Mouse (Mus musculus) embryonic facial prominence, embryonic 15.5 days (tissue): ENCODE results near the gene Clnk. TPM values are rescaled to one million over a fixed set of nuclear protein-coding genes. Genes with fewer than 3 reads are reported as not detected.
A peak's percentile ranks its signal among the peaks of the same experiment; 100 is the strongest.
"Not testable (repeated sequence)": the region's sequence is repeated elsewhere in the genome, so short reads cannot be mapped to it uniquely, and the experiment has no call there.

ENCODE experiments used
- ATAC-seq: fragments of 200-750 bp; cut with Nextera tagmentation; 2 replicates; pipeline ENCODE4 v1.8.0; 2017; ENCODE audit warnings: low read depth, moderate TSS enrichment; ENCODE audit not compliant: insufficient number of reproducible peaks, low FRiP score, low TSS enrichment
- H3K27ac ChIP-seq: fragments of 300-500 bp; sonication (generic); replicated peaks from 2 replicates; pipeline ENCODE4 v1.5.1; 2015; ENCODE audit warnings: mild to moderate bottlenecking, inconsistent platforms
- H3K27me3 ChIP-seq: fragments of 300-500 bp; sonication (generic); 2 replicates; pipeline ENCODE4 v1.6.1; 2015; ENCODE audit warnings: inconsistent platforms
- H3K36me3 ChIP-seq: fragments of 300-500 bp; sonication (generic); 2 replicates; pipeline ENCODE4 v1.6.1; 2015; ENCODE audit warnings: mild to moderate bottlenecking, inconsistent platforms
- H3K4me1 ChIP-seq: fragments of 300-500 bp; sonication (generic); 2 replicates; pipeline ENCODE4 v1.6.1; 2015; ENCODE audit warnings: inconsistent platforms
- H3K4me2 ChIP-seq: fragments of 300-500 bp; sonication (generic); replicated peaks from 2 replicates; pipeline ENCODE4 v1.6.1; 2015; ENCODE audit warnings: mild to moderate bottlenecking, inconsistent platforms
- H3K4me3 ChIP-seq: fragments of 300-500 bp; sonication (generic); replicated peaks from 2 replicates; pipeline ENCODE4 v1.5.1; 2015; ENCODE audit warnings: mild to moderate bottlenecking, inconsistent platforms
- H3K9ac ChIP-seq: fragments of 300-500 bp; sonication (generic); 2 replicates; pipeline ENCODE4 v1.6.1; 2015; ENCODE audit warnings: inconsistent platforms
- H3K9me3 ChIP-seq: fragments of 300-500 bp; sonication (generic); replicated peaks from 2 replicates; pipeline ENCODE4 v1.6.1; 2016; ENCODE audit warnings: inconsistent platforms
- WGBS: fragments of 180-500 bp; shearing (Covaris S2); methylation state at CpG from one replicate; pipeline ENCODE4 v1.1.7; 2015; 5-methylcytosine and 5-hydroxymethylcytosine counted together
- polyA plus RNA-seq: library from polyadenylated mRNA; unstranded; fragments of >200 nt; fragmentation: Nextera tagmentation; extraction: Ambion mirVana; gene quantifications from 2 replicates; pipeline ENCODE4 v1.2.1, GENCODE M21; 2015

The Clnk gene
- polyA plus RNA-seq: 0.25 and 0.38 TPM in 2 replicates

DNA sequence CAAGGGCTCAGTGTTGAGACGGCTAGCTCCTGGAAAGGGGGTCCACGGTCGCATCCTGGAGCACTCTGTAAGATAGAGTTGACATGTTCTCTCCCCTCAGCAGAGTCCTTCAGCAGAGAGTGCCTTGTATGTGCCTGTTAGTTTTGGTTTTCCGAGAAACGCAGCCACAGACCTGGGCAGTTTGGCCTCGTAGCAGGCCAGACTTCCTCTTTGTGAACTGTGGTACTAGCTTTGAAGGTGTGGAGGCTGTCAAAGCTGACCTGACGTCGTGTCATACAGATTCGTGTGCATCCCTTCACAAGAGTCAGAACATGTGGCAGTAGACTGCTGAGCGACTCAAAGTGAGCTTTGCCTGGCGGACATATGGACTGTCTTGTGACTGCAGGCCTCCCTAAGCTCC, at the start of gene Clnk:
Gene Clnk, minus strand, starts transcription at position 191 of the 400 bp plus-strand sequence.
- Histone ChIP-seq H3K9me3 (no peaks in the 10 kb centered on the region), H3K4me2 (no peak within 1 kb of the TSS), H3K27ac (no peak within 1 kb of the TSS), H3K4me3 (no peak within 1 kb of the TSS), H3K9ac (no peak within 1 kb of the TSS), H3K4me1 (peaks cover 9% of the 10 kb centered on the region; the same call in 1 of the 2 replicates), H3K36me3 (no peaks in the 10 kb centered on the region), H3K27me3 (no peaks in the 10 kb centered on the region)
- 75% methylated on average over 11 of the region's 11 CpGs for whole genome bisulfite sequencing
- no peak for ATAC-seq

DNA sequence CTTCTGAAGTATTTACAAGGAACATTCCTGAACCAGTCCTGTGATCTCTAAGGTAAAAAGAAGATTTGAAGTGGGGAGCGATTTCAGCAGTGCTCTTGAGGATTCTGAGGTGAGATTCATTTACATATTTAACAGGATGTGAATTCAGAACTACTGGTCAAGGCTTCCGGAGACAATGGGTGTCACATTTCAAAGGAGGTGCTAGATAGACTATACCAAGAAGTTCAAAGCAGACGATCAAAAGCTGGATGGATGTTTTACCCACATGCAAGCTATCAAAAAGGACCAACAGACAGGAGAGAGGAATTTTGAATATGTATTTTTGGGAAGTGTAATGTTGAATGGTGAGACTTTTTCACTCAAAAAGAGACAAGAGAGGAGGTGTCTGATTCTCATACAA, 28.7 kb upstream of the Clnk start:
- H3K9me3 ChIP-seq: no peaks in the 10 kb centered on the region
- H3K4me3 ChIP-seq: no peak overlapping the region
- no peak for ATAC-seq
- H3K27ac ChIP-seq: no peak overlapping the region
- WGBS: 50% methylated on average over 3 of the region's 3 CpGs
- no peak overlapping the region for H3K4me2 ChIP-seq
- H3K4me1 ChIP-seq: no peaks in the 10 kb centered on the region
- H3K27me3 ChIP-seq: no peaks in the 10 kb centered on the region
- no peaks in the 10 kb centered on the region for H3K36me3 ChIP-seq
- no peak overlapping the region for H3K9ac ChIP-seq

DNA sequence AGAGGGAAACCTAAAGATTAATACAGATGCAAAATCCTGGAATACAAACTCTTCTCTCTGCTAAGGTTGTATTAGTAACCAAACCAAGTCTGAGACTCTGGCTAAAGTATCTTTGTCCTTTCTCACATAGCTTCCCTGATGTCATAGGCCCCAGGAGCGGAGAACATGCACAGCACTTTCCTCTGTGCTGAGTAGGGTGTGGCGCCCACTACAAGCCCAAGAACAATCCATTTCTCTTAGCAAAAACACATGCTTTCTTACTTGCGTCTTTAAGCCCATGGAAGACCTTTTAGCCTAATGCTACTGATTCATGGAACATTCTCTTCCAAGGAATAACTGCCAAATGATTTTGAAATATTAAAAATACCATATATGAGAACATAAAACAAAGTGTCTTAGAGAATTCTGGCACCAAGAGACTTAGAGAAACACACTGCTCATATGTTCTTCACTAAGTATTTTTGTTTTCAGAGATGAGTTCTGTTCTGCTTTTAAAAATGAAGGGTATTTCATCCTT, 28.0 kb upstream of the Clnk start:
- no peaks in the 10 kb centered on the region for H3K9me3 ChIP-seq
- ATAC-seq: no peak

DNA sequence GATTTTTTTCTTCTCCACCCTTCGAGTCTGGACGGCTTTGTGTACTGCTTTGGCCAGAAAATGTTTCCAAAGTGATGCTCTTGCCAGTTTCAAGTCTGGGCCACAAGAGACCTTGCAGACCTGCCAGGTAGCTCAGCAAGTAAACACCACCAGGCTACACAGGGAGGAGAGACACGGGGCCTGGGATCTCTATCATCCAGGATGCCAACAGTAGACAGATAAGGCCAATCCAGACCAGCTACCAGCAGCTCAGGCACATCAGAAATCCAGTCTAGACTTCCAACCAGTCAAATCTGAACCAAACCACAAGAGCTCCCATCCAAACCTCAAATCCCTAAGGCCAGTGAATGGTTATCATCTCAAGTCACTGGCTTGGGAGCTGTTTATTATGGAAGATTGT, 26.3 kb upstream of the Clnk start:
- Histone ChIP-seq H3K4me3 (no peak overlapping the region), H3K4me2 (no peak overlapping the region), H3K4me1 (no peaks in the 10 kb centered on the region), H3K36me3 (no peaks in the 10 kb centered on the region), H3K27me3 (no peaks in the 10 kb centered on the region), H3K27ac (no peak overlapping the region), H3K9ac (no peak overlapping the region), H3K9me3 (no peaks in the 10 kb centered on the region)
- ATAC-seq: no peak
- 78% methylated on average over 3 of the region's 3 CpGs for WGBS

More for the DNA sequence above, 28.0 kb upstream of the Clnk start:
- Histone ChIP-seq H3K9ac (no peak overlapping the region), H3K4me2 (no peak overlapping the region), H3K27ac (no peak overlapping the region), H3K4me1 (no peaks in the 10 kb centered on the region), H3K36me3 (no peaks in the 10 kb centered on the region), H3K27me3 (no peaks in the 10 kb centered on the region), H3K4me3 (no peak overlapping the region)
- WGBS: 81% methylated on average over 3 of the region's 3 CpGs

DNA sequence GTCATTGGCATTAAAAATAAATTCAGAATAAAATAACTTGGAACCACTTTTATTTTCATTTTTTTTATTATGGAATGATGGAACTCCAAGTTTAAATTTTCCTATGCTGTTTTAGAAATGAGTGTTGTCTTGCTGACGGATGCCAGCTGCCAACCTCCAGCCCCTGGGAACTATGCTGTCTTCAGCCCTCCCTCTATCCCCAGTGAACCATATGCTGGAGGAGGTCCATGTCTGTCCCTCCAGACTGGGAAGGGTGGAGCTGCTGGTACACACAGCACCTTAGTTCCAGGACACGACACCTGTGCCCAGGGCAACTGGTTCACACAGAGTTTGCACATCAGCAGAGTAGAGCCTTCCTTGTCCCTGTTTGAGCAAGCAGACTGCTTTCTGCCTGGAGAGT, 22.4 kb upstream of the Clnk start:
- H3K9me3 ChIP-seq: no peaks in the 10 kb centered on the region
- 48% methylated on average over 2 of the region's 2 CpGs for WGBS
- H3K27ac ChIP-seq: no peak overlapping the region
- H3K36me3 ChIP-seq: no peaks in the 10 kb centered on the region
- H3K4me2 ChIP-seq: no peak overlapping the region
- no peak for ATAC-seq
- no peaks in the 10 kb centered on the region for H3K27me3 ChIP-seq
- no peak overlapping the region for H3K9ac ChIP-seq
- 0 out of 2 replicates have a peak, but pooled peaks cover 6% of the 10 kb centered on the region for H3K4me1 ChIP-seq
- no peak overlapping the region for H3K4me3 ChIP-seq

DNA sequence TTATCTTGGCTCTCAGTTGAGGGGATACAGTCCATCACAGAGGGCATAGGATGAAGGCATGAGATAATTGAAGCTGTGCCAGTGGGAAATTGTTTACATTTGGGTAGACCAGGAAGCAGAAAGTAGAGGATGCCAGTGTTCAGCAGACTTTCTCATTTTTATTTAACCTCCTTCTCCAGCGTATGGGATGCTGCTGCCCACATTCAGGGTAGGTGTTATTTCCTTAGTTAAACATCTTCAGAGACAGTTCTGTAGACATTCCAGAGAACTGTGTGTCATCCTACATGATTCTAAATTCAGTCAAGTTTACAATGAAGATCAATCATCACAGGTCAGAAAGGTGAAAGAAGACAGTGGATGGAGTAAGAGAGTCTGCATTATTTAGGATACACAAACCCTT, 12.0 kb upstream of the Clnk start:
- 93% methylated on average over 1 of the region's 1 CpGs for WGBS
- no peaks in the 10 kb centered on the region for H3K9me3 ChIP-seq

DNA sequence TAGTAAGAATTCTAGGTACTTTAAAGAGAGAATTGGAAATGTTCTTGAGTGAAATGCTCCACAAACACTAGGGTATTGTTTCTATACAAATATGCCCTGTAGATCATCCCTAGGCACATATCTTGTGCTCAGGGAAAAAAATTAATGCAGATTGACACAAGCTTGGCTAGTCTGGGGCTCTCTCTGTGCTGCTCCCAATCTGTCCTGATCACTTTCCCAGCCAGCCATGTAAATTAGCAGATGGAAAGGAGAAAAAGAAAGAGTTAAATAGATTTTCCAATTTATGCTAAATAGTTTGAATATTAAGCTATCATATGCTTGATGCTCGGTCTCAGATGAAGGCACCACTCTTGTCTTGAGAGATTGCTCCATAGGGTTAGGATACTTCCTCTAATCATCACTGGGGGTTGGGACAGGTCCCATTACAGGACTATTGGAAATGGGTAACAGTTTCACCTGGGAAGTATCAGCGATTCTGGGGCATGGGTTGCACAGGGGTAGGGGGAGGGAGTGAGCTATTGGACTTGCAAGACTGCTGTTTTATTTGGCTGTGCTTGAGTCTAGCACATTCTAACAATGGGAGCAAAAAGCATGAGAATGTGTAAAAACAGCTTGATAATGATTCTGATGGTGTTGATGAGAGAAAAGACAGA, 10.1 kb upstream of the Clnk start:
- H3K27me3 ChIP-seq: no peaks in the 10 kb centered on the region
- 68% methylated on average over 2 of the region's 2 CpGs for WGBS
- H3K27ac ChIP-seq: no peak overlapping the region
- no peak for ATAC-seq
- no peak overlapping the region for H3K9ac ChIP-seq
- no peak overlapping the region for H3K4me2 ChIP-seq
- peaks cover 8% of the 10 kb centered on the region for H3K4me1 ChIP-seq
- no peak overlapping the region for H3K4me3 ChIP-seq
- no peaks in the 10 kb centered on the region for H3K9me3 ChIP-seq
- no peaks in the 10 kb centered on the region for H3K36me3 ChIP-seq

More for the DNA sequence above, 12.0 kb upstream of the Clnk start:
- Histone ChIP-seq H3K4me3 (no peak overlapping the region), H3K4me1 (no peaks in the 10 kb centered on the region), H3K27ac (no peak overlapping the region), H3K4me2 (no peak overlapping the region), H3K27me3 (no peaks in the 10 kb centered on the region), H3K9ac (no peak overlapping the region), H3K36me3 (no peaks in the 10 kb centered on the region)
- ATAC-seq: no peak

DNA sequence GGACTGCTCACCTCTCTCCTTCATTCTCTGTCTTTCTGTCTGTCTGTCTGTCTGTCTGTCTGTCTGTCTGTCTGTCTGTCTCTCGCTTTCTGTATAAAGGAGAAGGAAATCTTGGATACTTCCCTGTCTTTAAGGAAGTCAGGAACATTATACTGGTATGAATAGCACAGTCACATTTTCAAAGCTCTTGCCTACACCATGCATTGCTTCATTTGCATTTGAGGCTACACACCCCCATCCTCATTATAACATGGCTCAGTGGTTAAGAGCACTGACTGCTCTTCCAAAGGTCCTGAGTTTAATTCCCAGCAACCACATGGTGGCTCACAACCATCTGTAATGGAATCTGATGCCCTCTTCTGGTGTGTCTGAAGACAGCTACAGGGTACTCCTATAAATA, 6.0 kb upstream of the Clnk start:
- H3K4me2 ChIP-seq, ATAC-seq, H3K9ac ChIP-seq, H3K27me3 ChIP-seq, H3K4me3 ChIP-seq, H3K36me3 ChIP-seq, H3K9me3 ChIP-seq: not testable (repeated sequence)
- Histone ChIP-seq H3K4me1 (peaks cover 18% of the 10 kb centered on the region), H3K27ac (peak overlapping the region; percentile 45; the same call in 1 of the 2 replicates)
- WGBS: 96% methylated on average over 1 of the region's 1 CpGs

DNA sequence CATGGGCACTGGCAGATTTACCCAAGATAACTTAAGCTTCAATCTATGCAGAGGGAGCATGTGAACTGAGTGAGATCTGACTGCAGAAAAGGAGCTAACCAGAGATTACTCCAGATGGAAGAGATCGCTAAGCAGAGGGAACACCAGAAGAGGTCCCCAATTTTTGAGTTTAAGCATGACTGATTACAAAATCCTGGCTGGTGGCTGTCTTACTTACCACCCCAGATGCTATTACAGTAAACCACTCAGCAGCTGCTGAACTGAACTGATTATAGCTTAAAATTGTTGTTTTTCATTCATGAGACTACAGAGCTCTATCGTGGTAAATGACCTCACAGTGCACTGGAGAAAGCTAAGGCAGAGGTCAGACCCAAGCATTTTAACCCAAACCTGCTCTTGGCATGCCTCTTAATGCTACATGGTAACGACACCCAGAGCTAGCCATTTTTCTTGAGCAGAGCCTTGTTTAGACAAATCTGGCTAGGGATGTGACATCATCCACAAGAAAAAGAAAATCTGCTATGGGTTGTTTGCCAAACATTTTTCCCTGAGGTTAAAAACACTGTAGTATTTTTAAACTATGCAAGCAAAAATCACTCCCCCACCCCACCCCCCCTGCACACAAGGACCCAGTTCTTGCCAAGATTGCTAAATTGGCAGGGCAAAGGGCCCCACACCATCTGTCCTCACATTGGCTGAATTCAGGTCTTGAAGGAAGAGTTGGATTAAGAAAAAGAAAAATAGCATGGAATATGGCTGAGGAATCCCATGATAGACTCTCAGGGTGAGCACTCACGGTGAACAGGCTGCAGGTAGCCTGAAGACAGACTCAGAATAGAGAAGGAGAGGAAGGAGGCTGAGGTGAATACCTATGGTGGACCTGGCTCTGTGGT, 5.4 kb upstream of the Clnk start:
- Histone ChIP-seq H3K4me3 (no peak overlapping the region), H3K9me3 (no peaks in the 10 kb centered on the region), H3K9ac (no peak overlapping the region), H3K27ac (peak overlapping the region; percentile 65; the same call in 1 of the 2 replicates), H3K27me3 (no peaks in the 10 kb centered on the region), H3K4me2 (no peak overlapping the region), H3K4me1 (peaks cover 18% of the 10 kb centered on the region), H3K36me3 (no peaks in the 10 kb centered on the region)
- WGBS: 23% methylated on average over 4 of the region's 4 CpGs
- peak; percentile 76 for ATAC-seq

DNA sequence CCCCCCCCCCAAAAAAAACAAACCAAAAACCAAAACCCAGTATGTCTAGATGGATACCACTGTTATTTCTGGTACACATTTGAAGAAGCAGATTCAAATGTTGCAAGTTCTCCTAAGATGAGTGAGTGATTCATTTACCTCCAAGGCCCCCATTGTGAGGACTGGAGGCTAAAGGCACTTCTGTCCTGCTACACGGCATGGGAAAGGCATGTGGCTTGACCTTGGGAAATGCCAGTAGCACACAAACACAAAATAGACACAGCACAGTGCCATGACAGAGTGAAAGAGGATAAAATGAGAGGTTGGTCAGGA, 4.8 kb upstream of the Clnk start:
- H3K4me2 ChIP-seq: no peak overlapping the region
- H3K27ac ChIP-seq: 0 out of 2 replicates have a peak overlapping the region, but pooled peaks have one; percentile 44

DNA sequence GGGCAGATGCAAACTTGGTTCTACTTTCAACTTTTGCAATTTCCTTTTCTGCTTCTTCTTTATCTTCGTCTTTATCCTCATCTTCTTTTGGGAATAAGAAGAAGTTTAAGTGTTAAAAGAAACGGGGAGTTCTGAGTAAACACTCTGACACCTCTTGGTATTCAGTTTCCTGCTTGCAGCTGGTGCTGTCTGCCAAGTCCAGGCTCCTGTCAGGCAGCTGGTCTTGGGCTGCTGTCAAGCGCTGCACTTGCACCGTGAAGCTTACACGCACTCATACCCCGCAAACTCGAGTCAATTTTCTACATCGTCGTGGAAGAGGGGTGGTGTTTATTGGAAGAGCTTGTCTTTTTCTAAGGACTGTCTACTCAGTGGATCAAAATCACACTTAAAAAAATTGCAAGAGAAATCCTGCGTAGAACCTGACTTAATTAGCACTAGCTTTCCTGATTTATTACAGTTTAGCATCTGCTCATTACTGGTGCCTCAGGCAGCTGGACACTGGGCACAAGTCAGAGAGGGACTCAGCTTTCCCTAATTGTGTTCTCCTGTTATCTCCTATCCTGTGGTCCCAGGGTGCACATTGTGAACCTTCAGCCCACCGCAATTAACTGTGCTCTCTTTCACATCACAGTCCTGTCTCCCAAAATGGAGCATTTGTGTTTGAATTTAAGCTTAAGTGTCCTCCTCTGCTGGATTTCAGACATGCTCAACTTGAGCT, 3.5 kb upstream of the Clnk start:
- ATAC-seq: no peak
- no peak overlapping the region for H3K27ac ChIP-seq
- no peaks in the 10 kb centered on the region for H3K36me3 ChIP-seq
- H3K4me2 ChIP-seq: no peak overlapping the region
- H3K4me1 ChIP-seq: peaks cover 18% of the 10 kb centered on the region
- 40% methylated on average over 11 of the region's 11 CpGs for WGBS
- H3K4me3 ChIP-seq: no peak overlapping the region
- no peak overlapping the region for H3K9ac ChIP-seq
- H3K9me3 ChIP-seq: no peaks in the 10 kb centered on the region
- H3K27me3 ChIP-seq: no peaks in the 10 kb centered on the region

More for the DNA sequence above, 4.8 kb upstream of the Clnk start:
- Histone ChIP-seq H3K4me1 (peaks cover 18% of the 10 kb centered on the region), H3K27me3 (no peaks in the 10 kb centered on the region), H3K9me3 (no peaks in the 10 kb centered on the region), H3K9ac (no peak overlapping the region), H3K4me3 (no peak overlapping the region), H3K36me3 (no peaks in the 10 kb centered on the region)
- WGBS: 40% methylated on average over 1 of the region's 1 CpGs
- ATAC-seq: no peak
